Comparison of ENCODE assay signal across 8 mouse cellular contexts in genomic region chr19:34662067-34662507, GRCm38 (mm10). TPM values are rescaled to one million over a fixed set of nuclear protein-coding genes. Genes with fewer than 3 reads are reported as not detected.
DNase-seq lines count a peak whose midpoint lies in the region; ATAC-seq and TF ChIP-seq lines count a peak whose summit lies in the region.

No protein-coding gene starts in this region.

- ATAC-seq in heart, embryonic 13.5 days (ENCODE audit: extremely low read depth, insufficient number of reproducible peaks, low FRiP score, low TSS enrichment), result peak; percentile 85
- ATAC-seq in kidney, postnatal 0 days (replicated peaks; ENCODE audit: low FRiP score, low read depth), result peak; percentile 91
- ATAC-seq in liver, embryonic 13.5 days (ENCODE audit: low read depth), result peak; percentile 88

- peak overlapping the region; percentile 62; the same call in 1 of the 2 replicates for H3K9ac ChIP-seq in heart, embryonic 13.5 days
- H3K9ac ChIP-seq in kidney, postnatal 0 days (ENCODE audit: low read depth, low read length), result no peak overlapping the region
- peak overlapping the region; percentile 27; the same call in 1 of the 2 replicates for H3K9ac ChIP-seq in liver, embryonic 13.5 days

- H3K27me3 ChIP-seq in heart, embryonic 13.5 days (replicated peaks), result no peaks in the 10 kb centered on the region
- H3K27me3 ChIP-seq in kidney, postnatal 0 days (ENCODE audit: insufficient read depth, low read length), result no peaks in the 10 kb centered on the region
- H3K27me3 ChIP-seq in liver, embryonic 13.5 days, result peaks cover 3% of the 10 kb centered on the region; the same call in 1 of the 2 replicates

- H3K4me3 ChIP-seq in heart, embryonic 13.5 days, result peak overlapping the region; percentile 50
- H3K4me3 ChIP-seq in kidney, postnatal 0 days (replicated peaks; ENCODE audit: low read depth, low read length), result peak overlapping the region; percentile 28
- H3K4me3 ChIP-seq in liver, embryonic 13.5 days (replicated peaks), result peak overlapping the region; percentile 39

- peak; percentile 89 for DNase-seq in ES-CJ7 (ENCODE audit: low read depth, low spot score)
- DNase-seq in c-Kit-negative CD71-positive TER-119-positive erythroid progenitor cells, embryonic 14.5 days (ENCODE audit: low read depth, low spot score), result peak; percentile 64
- peak; percentile 80 for DNase-seq in fibroblast of lung, adult 2 months (ENCODE audit: low read depth)
- peak; percentile 89 for DNase-seq in kidney, postnatal 0 days (ENCODE audit: low spot score)
- DNase-seq in liver, embryonic 13.5 days, result peak; percentile 66
- DNase-seq in neural tube, embryonic 10.5 days (ENCODE audit: extremely low spot score, low spot score), result peak; percentile 63
- peak; percentile 67 for DNase-seq in thymus, postnatal 0 days (ENCODE audit: low spot score)

- H3K4me2 ChIP-seq in heart, embryonic 13.5 days, result peak overlapping the region; percentile 66
- peak overlapping the region; percentile 57 for H3K4me2 ChIP-seq in kidney, postnatal 0 days (ENCODE audit: low read length)
- H3K4me2 ChIP-seq in liver, embryonic 13.5 days, result peak overlapping the region; percentile 56

- H3K9me3 ChIP-seq in heart, embryonic 13.5 days, result no peaks in the 10 kb centered on the region
- H3K9me3 ChIP-seq in kidney, postnatal 0 days (replicated peaks; ENCODE audit: low read length), result no peaks in the 10 kb centered on the region
- no peaks in the 10 kb centered on the region for H3K9me3 ChIP-seq in liver, embryonic 13.5 days (replicated peaks)

- TF ChIP-seq CTCF in kidney, postnatal 0 days (IDR thresholded peaks at IDR 0.05; ENCODE audit: low read depth), result peak; percentile 86

- 8% methylated on average over 13 of the region's 13 CpGs for WGBS in heart, embryonic 13.5 days
- 15% methylated on average over 13 of the region's 13 CpGs for WGBS in kidney, postnatal 0 days
- WGBS in liver, embryonic 13.5 days (ENCODE audit: insufficient replicate concordance), result 14% methylated on average over 13 of the region's 13 CpGs

- H3K27ac ChIP-seq in heart, embryonic 13.5 days (replicated peaks), result peak overlapping the region; percentile 51; the same call in 1 of the 2 replicates
- H3K27ac ChIP-seq in kidney, postnatal 0 days, result no peak overlapping the region
- H3K27ac ChIP-seq in liver, embryonic 13.5 days, result peak overlapping the region; percentile 9

- peaks cover 11% of the 10 kb centered on the region for H3K4me1 ChIP-seq in heart, embryonic 13.5 days
- H3K4me1 ChIP-seq in kidney, postnatal 0 days (replicated peaks; ENCODE audit: insufficient read depth, low read length), result no peaks in the 10 kb centered on the region
- peaks cover 33% of the 10 kb centered on the region for H3K4me1 ChIP-seq in liver, embryonic 13.5 days (replicated peaks)

- H3K36me3 ChIP-seq in heart, embryonic 13.5 days, result no peaks in the 10 kb centered on the region
- H3K36me3 ChIP-seq in kidney, postnatal 0 days (ENCODE audit: insufficient read depth, low read length), result no peaks in the 10 kb centered on the region
- no peaks in the 10 kb centered on the region for H3K36me3 ChIP-seq in liver, embryonic 13.5 days

RNA-seq across cellular contexts. Expression of gene Ifit1, which starts 21.4 kb away (rescaled TPM):
- 0.88 and 1.3 TPM in 2 replicates for polyA plus RNA-seq in heart, embryonic 13.5 days (2015; fragmentation: Nextera tagmentation; extraction: Ambion mirVana)
- polyA plus RNA-seq in kidney, postnatal 0 days (2015; fragmentation: Nextera tagmentation; extraction: Ambion mirVana), result 4.3 and 6.4 TPM in 2 replicates
- 0.85 and 1.3 TPM in 2 replicates for polyA plus RNA-seq in liver, embryonic 13.5 days (2015; fragmentation: Nextera tagmentation; extraction: Ambion mirVana)
- 21.5 and 27.1 TPM in 2 replicates for polyA plus RNA-seq in thymus, postnatal 0 days (2015; fragmentation: Nextera tagmentation; extraction: Ambion mirVana)

RNA-seq across cellular contexts. Expression of gene Ifit1bl2, which starts 21.5 kb away (rescaled TPM):
- 0.72 and 0.98 TPM in 2 replicates for polyA plus RNA-seq in heart, embryonic 13.5 days (2015; fragmentation: Nextera tagmentation; extraction: Ambion mirVana)
- 0.32 and 0.41 TPM in 2 replicates for polyA plus RNA-seq in kidney, postnatal 0 days (2015; fragmentation: Nextera tagmentation; extraction: Ambion mirVana)
- 0.02 and 0.03 TPM in 2 replicates for polyA plus RNA-seq in liver, embryonic 13.5 days (2015; fragmentation: Nextera tagmentation; extraction: Ambion mirVana)
- 0.14 and 0.21 TPM in 2 replicates for polyA plus RNA-seq in thymus, postnatal 0 days (2015; fragmentation: Nextera tagmentation; extraction: Ambion mirVana)

RNA-seq across cellular contexts. Expression of gene Ifit3b, which starts 54.3 kb away (rescaled TPM):
- polyA plus RNA-seq in heart, embryonic 13.5 days (2015; fragmentation: Nextera tagmentation; extraction: Ambion mirVana), result 0.37 and 1.0 TPM in 2 replicates
- polyA plus RNA-seq in kidney, postnatal 0 days (2015; fragmentation: Nextera tagmentation; extraction: Ambion mirVana), result 4.1 and 5.1 TPM in 2 replicates
- polyA plus RNA-seq in liver, embryonic 13.5 days (2015; fragmentation: Nextera tagmentation; extraction: Ambion mirVana), result 0.38 and 0.58 TPM in 2 replicates
- 6.6 and 7.7 TPM in 2 replicates for polyA plus RNA-seq in thymus, postnatal 0 days (2015; fragmentation: Nextera tagmentation; extraction: Ambion mirVana)
